Mouse (Mus musculus): ENCODE measurements around the gene As3mt. TPM values are rescaled to one million over a fixed set of nuclear protein-coding genes. Genes with fewer than 3 reads are reported as not detected.
A peak's percentile ranks its signal among the peaks of the same experiment; 100 is the strongest.
"Not testable (repeated sequence)": the region's sequence is repeated elsewhere in the genome, so short reads cannot be mapped to it uniquely, and the experiment has no call there.

The As3mt gene
- total RNA-seq, 2 experiments from 2014 or later, result 89.3 to 93.6 TPM

GRCm38 (mm10) chr19:46744681-46745080, 37.4 kb downstream of the As3mt start:
- DNase-seq (ENCODE audit: low spot score), result no peak

- no peak for DNase-seq (ENCODE audit: low spot score)
Measured at GRCm38 (mm10) chr19:46747799-46748198, 40.5 kb downstream of the As3mt start.

DNA sequence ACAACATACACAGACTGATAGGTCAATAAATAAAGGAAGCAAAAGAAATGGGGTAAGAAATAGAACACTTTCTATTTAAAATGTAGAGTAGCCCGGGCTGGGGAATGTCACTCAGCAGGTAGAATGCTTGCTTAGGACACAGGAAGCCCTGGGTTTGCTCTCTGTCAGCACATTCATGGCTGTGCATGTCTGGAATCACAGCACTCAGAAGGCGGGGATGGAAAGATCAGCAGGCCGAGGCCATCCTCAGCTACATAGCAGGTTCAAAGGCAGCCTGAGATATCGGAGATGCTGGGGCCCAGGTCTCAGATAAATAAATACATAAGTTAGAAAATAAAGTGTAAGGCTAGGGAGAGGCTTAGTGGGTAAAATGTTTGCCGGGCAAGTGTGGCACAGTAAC, 45.0 kb downstream of the As3mt start:
- DNase-seq (ENCODE audit: low spot score), result no peak

- peak; percentile 33 for DNase-seq (ENCODE audit: low spot score)
Measured at GRCm38 (mm10) chr19:46755066-46755465, 47.8 kb downstream of the As3mt start.

DNA sequence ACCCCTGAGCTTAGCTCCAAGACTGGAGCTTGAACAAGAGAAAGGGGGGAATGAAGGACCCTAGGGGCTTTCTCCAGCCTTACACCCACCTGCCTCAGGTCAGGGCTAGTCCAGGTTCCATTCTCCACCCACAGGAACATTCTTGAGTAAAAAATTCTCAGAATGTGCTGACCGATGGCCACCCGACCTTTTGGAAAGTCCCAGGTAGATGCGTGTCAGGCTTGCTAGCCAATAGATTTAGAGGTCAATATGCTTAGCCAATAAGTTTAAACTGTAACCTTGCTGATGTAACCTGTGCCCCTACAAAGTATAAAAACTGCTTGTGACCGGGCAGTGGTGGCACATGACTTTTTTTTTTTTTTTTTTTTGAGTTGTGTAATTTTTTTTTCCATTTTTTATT, 49.0 kb downstream of the As3mt start:
- no peak for DNase-seq (ENCODE audit: low spot score)

DNA sequence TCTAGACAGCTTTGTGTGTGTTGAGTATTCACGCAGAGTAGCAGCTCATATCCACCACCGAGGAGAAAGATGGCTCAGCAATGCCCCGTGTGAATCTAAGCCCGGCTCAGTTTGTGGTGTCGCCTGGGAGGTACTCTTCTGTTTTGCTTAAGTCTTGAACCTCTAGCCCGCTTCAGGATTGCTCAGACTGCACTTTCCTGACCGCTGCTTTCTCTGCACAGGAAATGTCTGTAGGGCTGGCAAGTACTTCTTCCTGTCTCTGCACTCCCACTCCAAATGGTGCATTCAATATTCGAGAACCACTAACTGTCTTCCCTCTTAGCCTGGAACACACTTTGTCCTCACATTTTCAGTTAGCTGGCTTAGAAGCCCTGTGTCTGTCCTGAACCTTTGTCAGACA, 51.8 kb downstream of the As3mt start:
- DNase-seq (ENCODE audit: low spot score), result no peak

DNA sequence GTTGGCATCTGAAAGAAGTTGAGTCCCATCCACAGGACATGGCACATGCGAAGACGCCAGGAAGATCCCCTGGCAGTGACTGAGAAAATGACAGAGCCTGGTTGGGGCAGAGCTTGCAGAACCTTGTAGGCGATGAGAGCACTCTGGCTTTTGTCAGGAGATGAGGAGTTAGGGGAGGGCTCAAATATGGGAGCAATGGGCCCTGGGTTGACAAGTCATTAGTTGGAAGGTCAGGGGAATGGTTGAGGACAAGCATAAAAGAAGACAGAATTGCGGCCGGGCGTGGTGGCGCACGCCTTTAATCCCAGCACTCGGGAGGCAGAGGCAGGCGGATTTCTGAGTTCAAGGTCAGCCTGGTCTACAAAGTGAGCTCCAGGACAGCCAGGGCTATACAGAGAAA, 52.7 kb downstream of the As3mt start:
- DNase-seq (ENCODE audit: low spot score), result not testable (repeated sequence)

DNA sequence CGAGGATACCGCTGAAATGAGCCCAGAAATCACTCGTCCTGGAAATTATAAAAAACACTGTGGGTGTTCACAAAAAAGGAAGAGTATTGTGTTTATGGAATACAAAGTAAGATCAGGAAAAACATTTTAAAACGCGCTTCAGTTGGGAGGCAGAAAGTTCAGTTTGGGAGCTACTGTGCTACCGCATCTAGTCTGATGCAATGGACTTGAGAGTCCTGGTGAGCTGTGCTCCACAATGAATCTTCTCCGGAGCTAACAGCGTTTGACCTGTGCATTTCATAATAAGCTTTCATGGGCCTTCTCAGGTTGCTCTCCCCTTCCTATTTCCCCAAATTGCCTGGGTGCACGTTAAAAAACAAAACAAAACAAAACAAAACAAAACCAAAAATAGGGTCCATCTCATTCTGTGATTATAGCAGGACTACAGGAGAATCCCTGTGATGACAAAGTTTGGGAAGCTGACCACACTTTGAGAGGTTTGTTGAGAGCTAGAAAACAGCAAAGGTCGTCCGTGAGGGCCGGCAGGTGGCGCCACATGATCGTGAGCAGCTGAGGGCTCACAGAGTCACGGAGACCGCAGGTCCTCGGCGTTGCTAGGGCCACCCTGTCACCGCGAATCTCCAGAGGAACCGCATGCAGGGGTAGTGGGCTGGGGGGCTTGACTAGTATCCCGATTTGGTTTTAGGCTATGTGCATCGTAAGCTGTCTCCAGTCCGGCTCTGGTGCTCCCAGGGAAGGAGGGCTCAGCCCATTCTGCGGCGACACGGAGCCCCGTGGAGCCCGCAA, 53.3 kb downstream of the As3mt start:
- DNase-seq (ENCODE audit: low spot score), result peak; percentile 89

GRCm38 (mm10) chr19:46761247-46761946, 54.1 kb downstream of the As3mt start, which contains the start of gene Cnnm2:
Gene Cnnm2, plus strand, starts transcription at chr19:46761596.
- peak; percentile 100 for DNase-seq (ENCODE audit: low spot score)

DNA sequence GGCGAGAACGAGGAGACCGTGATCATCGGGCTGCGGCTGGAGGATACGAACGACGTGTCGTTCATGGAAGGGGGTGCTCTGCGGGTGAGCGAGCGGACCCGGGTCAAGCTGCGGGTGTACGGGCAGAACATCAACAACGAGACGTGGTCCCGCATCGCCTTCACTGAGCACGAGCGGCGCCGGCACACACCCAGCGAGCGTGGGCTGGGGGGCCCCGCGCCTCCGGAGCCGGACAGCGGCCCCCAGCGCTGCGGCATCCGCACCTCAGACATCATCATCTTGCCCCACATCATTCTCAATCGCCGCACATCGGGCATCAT, 54.7 kb downstream of the As3mt start:
- DNase-seq (ENCODE audit: low spot score), result no peak

- no peak for DNase-seq (ENCODE audit: low spot score)
Measured at GRCm38 (mm10) chr19:46762291-46762991, 55.2 kb downstream of the As3mt start.

DNA sequence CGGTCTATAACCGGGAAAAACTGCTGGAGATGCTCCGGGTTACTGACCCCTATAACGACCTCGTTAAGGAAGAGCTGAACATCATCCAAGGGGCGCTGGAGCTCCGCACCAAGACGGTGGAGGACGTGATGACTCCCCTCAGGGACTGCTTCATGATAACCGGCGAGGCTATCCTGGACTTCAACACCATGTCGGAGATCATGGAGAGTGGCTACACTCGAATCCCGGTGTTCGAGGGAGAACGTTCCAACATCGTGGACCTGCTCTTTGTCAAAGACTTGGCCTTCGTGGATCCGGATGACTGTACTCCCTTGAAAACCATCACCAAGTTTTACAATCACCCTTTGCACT, 55.7 kb downstream of the As3mt start:
- DNase-seq (ENCODE audit: low spot score), result no peak

DNA sequence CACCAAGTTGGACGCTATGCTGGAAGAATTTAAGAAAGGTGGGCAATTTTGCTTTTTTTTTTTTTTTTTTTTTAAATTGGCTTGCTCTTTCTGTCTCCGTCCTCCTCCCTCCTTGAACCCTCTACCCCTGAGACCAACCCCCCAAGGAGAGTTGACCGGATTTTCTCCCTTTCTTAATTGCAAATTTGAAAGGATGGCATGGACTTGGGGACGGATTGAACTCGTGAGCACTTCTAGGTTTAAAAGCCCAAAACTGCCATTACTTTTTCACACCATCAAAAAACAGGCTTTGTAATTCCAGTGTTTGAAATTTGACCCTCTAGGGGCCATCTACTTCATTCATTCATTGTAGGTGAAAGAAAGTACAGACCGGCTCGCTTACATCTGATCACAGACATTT, 56.1 kb downstream of the As3mt start:
- no peak for DNase-seq (ENCODE audit: low spot score)

DNA sequence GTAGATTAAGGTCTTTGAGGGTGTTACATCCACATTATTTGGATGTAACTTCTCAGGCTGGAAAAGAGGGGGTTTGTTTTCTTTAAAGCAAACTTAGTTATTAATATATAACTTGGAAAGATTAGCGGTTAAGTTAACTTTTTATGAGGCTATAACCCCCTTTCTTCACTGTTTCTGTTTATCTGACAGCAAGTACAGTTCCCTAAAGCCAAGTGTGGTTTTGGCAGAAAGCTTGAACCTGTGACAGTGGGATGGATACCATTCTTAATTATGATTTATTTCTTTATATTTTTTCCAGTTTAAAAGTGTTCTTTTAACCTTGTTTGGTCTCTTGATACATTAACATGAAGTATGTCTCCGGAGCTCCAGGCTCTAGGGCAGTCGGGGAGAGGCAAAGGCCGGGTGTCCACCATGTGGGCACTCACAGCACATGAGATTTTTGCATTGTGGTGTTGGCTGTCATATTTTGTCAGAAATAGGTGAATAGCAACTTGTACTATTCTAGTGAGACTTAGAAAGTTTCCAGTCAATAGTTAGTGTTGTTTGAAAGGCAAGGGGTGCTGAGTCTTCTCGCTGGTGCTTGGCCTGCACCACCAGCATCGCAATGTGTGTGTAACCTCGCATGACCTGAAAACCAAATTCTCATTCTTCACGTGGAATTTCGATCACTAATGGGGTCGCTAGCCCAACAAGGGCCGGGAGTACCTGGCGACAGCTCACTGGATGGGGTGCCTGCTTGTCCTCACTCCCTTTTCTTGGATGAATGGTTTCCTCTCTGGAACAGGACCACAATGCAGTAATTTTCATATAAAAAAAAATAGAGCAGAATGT, 56.9 kb downstream of the As3mt start:
- DNase-seq (ENCODE audit: low spot score), result no peak

- no peak for DNase-seq (ENCODE audit: low spot score)
Measured at GRCm38 (mm10) chr19:46764763-46765117, 57.5 kb downstream of the As3mt start.

DNA sequence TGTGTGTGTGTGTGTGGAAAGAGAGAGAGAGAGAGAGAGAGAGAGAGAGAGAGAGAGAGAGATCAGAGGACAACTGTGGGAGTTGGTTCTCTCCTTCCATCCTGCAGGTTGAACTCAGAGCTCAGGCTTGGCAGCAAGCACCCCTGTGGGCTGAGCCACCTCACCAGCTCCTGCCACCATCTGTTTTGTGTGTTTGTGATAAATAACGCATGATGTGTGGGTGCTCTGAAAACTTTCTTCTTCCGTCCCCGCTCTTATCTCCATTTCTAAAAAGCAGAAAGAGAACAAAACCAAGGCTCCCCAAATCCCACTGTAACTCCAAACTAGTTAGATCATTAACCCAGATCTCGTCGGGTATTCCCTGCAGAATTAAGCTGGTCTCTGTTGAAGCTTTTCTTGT, 58.9 kb downstream of the As3mt start:
- DNase-seq (ENCODE audit: low spot score), result no peak

DNA sequence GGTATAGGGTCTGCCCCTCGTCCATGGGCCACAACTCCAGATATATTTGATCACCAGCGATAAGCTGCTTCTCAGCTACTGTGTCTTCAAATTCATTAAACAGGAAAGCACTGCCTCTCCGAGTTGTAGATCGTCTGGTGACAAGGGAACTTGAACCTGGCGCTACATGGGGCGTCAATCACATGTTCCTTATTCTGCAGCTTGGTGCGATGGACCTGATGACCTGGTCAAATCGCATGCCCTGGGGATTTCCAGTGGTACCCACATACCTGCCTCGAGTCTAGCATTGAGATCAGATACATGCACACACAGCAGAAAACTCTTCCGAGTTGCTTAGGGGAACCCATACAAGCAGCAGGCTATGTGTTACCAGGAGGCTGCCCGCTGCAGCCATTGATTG, 62.5 kb downstream of the As3mt start:
- no peak for DNase-seq (ENCODE audit: low spot score)

- DNase-seq (ENCODE audit: low spot score), result no peak
Measured at GRCm38 (mm10) chr19:46771801-46772200, 64.5 kb downstream of the As3mt start.

GRCm38 (mm10) chr19:46776391-46776790, 69.1 kb downstream of the As3mt start:
- DNase-seq (ENCODE audit: low spot score), result no peak

- DNase-seq (ENCODE audit: low spot score), result no peak
Measured at GRCm38 (mm10) chr19:46776850-46777249, 69.6 kb downstream of the As3mt start.

DNA sequence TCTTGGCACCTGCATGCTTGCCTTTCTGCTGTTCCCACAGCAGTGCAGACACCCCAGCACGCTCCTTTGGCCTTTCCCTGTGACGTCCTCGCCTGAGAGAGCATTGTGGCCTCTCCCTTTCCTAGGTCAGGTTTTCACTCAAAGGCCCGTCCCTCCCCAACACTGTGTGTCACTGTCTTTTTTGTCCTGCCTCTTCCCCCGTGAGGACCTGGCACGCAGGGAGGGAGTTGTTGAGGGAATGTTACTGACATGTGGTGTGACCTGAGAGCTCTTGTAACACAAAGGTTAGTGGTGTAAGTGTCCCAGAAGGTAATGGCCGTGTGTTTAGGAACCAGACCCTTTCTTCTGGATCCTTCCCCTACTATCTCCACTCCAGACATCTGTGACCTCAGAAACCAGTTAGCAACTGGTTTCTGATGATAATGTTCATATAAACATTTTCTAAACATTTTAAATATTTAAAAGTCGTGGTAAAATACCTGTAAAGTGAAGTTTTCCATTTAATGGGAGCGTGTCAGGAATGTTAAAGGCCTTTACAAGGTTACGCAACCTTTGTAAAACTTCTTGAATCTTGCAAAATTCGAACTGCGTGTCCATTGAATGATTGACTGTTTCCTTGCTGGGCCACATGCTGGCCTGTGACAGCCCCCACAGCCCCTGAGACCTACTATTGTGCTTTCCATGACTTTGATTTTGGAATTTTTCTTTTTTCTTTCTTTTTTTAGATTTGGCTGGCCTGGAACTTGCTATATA, 70.8 kb downstream of the As3mt start:
- no peak for DNase-seq (ENCODE audit: low spot score)
